ENCODE assay signal across 10 mouse cellular contexts in the genomic region with DNA sequence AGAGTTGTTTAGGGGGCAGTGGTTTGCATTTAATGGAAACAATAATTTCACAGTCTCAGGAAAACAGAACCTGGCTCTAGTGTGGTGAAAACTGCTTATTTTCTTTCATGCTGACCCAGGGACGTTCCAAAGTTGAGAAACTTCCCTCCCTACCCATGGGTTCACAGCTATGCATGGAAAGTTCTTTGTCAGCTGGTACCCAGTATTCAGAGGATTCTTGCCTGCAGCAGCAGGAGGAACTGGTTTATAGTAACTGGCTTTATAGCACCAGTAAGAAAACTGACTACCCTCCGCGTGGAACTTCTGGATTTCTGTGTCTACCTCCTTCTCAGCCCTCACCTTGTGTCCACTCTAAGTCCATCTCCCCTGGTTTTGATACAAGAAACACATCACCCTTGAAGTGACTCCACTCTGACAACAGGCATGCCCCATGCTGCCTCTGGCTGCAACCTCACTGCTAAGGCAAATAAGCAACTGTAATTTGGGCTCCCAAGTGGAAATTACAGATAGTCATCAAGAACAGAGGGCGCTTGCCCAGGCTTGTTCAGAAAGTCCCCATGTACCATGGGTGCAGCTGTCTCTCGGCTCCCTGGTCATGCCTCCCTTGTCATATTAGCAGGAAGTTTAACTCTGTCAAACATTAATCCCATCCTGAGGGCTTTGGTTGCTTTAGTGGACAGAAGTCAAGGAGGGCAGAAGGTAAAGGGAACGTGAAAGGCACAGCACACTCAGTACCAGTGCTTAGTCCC.
DNase-seq lines count a peak whose midpoint lies in the region; ATAC-seq and TF ChIP-seq lines count a peak whose summit lies in the region.
"Had no signal": no experiment of that assay in that cellular context is flagged by ENCODE, and none has a peak within 500 bp of the region (broad histone marks: within the 10 kb centered on the region; RNA-seq: fewer than 3 reads in every experiment).

No protein-coding gene starts in this region.

- peak overlapping the region; percentile 1; the same call in 1 of the 2 replicates for H3K27ac ChIP-seq in embryonic facial prominence, embryonic 14.5 days (replicated peaks; ENCODE audit: low read depth, low read length)
- no peak overlapping the region for H3K27ac ChIP-seq in cerebellum, adult 2 months (ENCODE audit: insufficient read depth, low read length)
- H3K27ac ChIP-seq: heart, embryonic 15.5 days; midbrain, embryonic 10.5 days had no signal

- TF ChIP-seq CTCF in cerebellum, adult 2 months (IDR thresholded peaks at IDR 0.05; ENCODE audit: borderline replicate concordance, insufficient read depth, low read depth, low read length): no peak

- no peak overlapping the region for H3K4me2 ChIP-seq in embryonic facial prominence, embryonic 14.5 days (ENCODE audit: low read depth, low read length)
- H3K4me2 ChIP-seq: heart, embryonic 15.5 days had no signal

- ATAC-seq in embryonic facial prominence, embryonic 14.5 days (ENCODE audit: low read depth): no peak; the same call in 1 of the 2 replicates
- peak; percentile 17; the same call in 1 of the 2 replicates for ATAC-seq in megakaryocyte, adult 5-6 weeks (ENCODE audit: poor library complexity, severe bottlenecking)

- H3K36me3 ChIP-seq in embryonic facial prominence, embryonic 14.5 days (ENCODE audit: control insufficient read depth, insufficient read depth, low read length): no peaks in the 10 kb centered on the region
- H3K36me3 ChIP-seq: heart, embryonic 15.5 days; midbrain, embryonic 10.5 days had no signal

- WGBS in embryonic facial prominence, embryonic 14.5 days: 56% methylated on average over 6 of the region's 6 CpGs
- 83% methylated on average over 6 of the region's 6 CpGs for whole genome bisulfite sequencing in cerebellum, adult 2 months

- peak; percentile 12 for DNase-seq in MN1 (ENCODE audit: low spot score)
- peak; percentile 62 for DNase-seq in embryonic facial prominence, embryonic 14.5 days (ENCODE audit: low spot score)
- peak; percentile 68 to 91 for DNase-seq in kidney, postnatal 25 days
- no peak for DNase-seq in cerebellum, adult 2 months
- no peak for DNase-seq in thymus, postnatal 4 days
- no peak for DNase-seq in adrenal gland, adult 8-10 months
- DNase-seq: right cerebral cortex, postnatal 4 days had no signal

- peaks cover 7% of the 10 kb centered on the region for H3K4me1 ChIP-seq in embryonic facial prominence, embryonic 14.5 days (ENCODE audit: control insufficient read depth, insufficient read depth, low read length)
- H3K4me1 ChIP-seq in cerebellum, adult 2 months (ENCODE audit: control insufficient read depth, insufficient read depth, low read length): no peaks in the 10 kb centered on the region
- H3K4me1 ChIP-seq: midbrain, embryonic 10.5 days had no signal

- no peak for TF ChIP-seq POLR2A in cerebellum, adult 2 months (IDR thresholded peaks at IDR 0.05; ENCODE audit: borderline replicate concordance, insufficient read depth, low read length)

- no peaks in the 10 kb centered on the region for H3K27me3 ChIP-seq in embryonic facial prominence, embryonic 14.5 days (replicated peaks; ENCODE audit: control insufficient read depth, insufficient read depth, low read length)
- no peaks in the 10 kb centered on the region for H3K27me3 ChIP-seq in cerebellum, adult 2 months (ENCODE audit: control insufficient read depth, insufficient read depth, low read length)
- H3K27me3 ChIP-seq: heart, embryonic 15.5 days had no signal

- H3K9ac ChIP-seq in embryonic facial prominence, embryonic 14.5 days (ENCODE audit: low read depth, low read length): no peak overlapping the region
- H3K9ac ChIP-seq: heart, embryonic 15.5 days had no signal

- H3K4me3 ChIP-seq in embryonic facial prominence, embryonic 14.5 days (ENCODE audit: low read depth, low read length): no peak overlapping the region
- H3K4me3 ChIP-seq in cerebellum, adult 2 months (replicated peaks; ENCODE audit: insufficient read depth, low read depth, low read length): no peak overlapping the region
- H3K4me3 ChIP-seq: heart, embryonic 15.5 days; midbrain, embryonic 10.5 days had no signal

- H3K9me3 ChIP-seq in embryonic facial prominence, embryonic 14.5 days (ENCODE audit: control insufficient read depth, low read length): no peaks in the 10 kb centered on the region
- H3K9me3 ChIP-seq: heart, embryonic 15.5 days; midbrain, embryonic 10.5 days had no signal

Comparison
In these comparisons a context has a peak if more than half of its experiments do, and no peak if none do; other contexts are left out.
1. DNase-seq: peak in MN1 (single experiment), embryonic facial prominence, embryonic 14.5 days (single experiment) and kidney, postnatal 25 days (2 of 2); none in cerebellum, adult 2 months (0 of 2), thymus, postnatal 4 days (single experiment) and adrenal gland, adult 8-10 months (single experiment).